Mouse (Mus musculus) adrenal gland, postnatal 4 days (tissue): ENCODE results near the gene Fastkd3. TPM values are rescaled to one million over a fixed set of nuclear protein-coding genes. Genes with fewer than 3 reads are reported as not detected.
A peak's percentile ranks its signal among the peaks of the same experiment; 100 is the strongest.
"Not testable (repeated sequence)": the region's sequence is repeated elsewhere in the genome, so short reads cannot be mapped to it uniquely, and the experiment has no call there.

Experiments used
- DNase-seq, 2 experiments: peaks; one replicate each; pipeline ENCODE4 v3.0.0; 2021 to 2022; ENCODE audit warnings: low spot score in 2 of 2, mixed read lengths in 2 of 2
- long read RNA-seq, 2 experiments: library from polyadenylated mRNA; stranded (forward); transcript quantifications; one replicate each; pipeline ENCODE4 v2.0.0; 2021
- total RNA-seq, 2 experiments: library from RNA; stranded (reverse); gene quantifications; 2 replicates each; pipeline ENCODE4 v1.2.3; 2021

Fastkd3 gene
- 10 to 100 TPM; 21.5 to 23.8 TPM for total RNA-seq
- long read RNA-seq, experiment 1, transcript Fastkd3-201 (7 exons, 2,421 nt), result major isoform, 14 of 28 reads
- long read RNA-seq, experiment 1, partial matches to known transcripts, result 0 of 28 reads
- long read RNA-seq, experiment 1, other reads (novel, unspliced or antisense), result 10 of 28 reads
- long read RNA-seq, experiment 2, transcript Fastkd3-201 (7 exons, 2,421 nt), result major isoform, 24 of 47 reads
- long read RNA-seq, experiment 2, partial matches to known transcripts, result 1 of 47 reads
- long read RNA-seq, experiment 2, other reads (novel, unspliced or antisense), result 20 of 47 reads

DNA sequence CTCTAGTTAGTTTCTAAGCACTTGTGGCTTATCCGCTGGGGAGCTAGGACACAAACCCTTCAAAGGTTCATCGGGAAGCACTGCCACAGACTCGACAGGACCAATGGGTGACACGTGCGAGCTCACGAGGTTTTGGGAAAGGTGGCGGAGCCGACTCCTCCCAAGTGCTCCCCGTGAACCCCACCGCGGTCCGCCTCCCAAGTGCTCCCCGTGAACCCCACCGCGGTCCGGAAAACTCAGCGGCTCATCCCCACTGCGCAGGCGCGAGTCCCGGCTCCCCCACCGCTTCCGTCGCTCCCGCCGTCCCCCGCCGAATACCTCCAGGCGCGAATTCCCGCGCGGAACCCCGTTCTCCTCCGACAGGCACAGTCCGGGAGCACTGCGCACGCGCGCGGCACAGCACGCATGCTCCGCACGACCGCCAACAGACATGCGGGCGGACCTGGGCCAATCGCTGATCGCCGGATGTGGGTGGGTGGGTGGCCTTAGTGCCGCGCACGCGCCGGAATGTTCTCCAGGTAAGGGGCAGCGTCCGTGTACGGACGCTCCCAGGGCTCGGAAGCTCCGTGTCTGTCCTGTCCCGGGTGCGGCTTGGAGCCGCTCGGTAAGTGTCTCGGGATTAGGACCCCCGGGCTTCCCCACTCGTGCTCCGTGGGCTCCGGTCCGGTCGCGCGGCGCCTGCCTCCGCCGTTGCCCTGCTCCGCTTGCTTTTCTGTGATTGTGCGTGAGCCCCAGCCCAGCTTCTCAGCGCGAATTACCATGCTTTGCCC lies at the start of gene Fastkd3, which contains the start of gene Mtrr:
Gene Fastkd3 (plus strand): TSS at position 488 of the 770 bp plus-strand sequence.
Gene Mtrr (minus strand): TSS at position 403 of the 770 bp plus-strand sequence.
- DNase-seq, result peak; percentile 98

- DNase-seq, result not testable (repeated sequence)
Measured at GRCm38 (mm10) chr13:68553391-68553790, 28.6 kb upstream of the Fastkd3 start.

DNA sequence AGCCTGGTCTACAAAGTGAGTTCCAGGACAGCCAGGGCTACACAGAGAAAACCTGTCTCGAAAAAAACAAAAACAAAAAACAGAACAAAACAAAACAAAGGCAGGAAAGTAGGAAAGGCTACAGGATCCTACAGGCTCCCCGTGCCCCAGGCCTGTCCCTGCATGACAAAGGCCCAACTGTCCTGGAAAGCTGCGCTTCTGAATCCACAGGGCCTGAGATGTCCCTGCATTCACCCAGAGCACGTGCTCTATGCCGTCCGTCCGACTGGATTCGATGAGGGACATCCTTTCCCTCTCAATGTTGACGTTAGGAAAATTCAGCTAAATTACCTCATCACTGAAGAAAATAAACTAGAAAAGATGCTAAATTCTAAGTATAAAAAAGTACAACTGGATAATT lies 13.9 kb upstream of the Fastkd3 start:
- no peak for DNase-seq

GRCm38 (mm10) chr13:68568548-68568947 lies 13.5 kb upstream of the Fastkd3 start:
- no peak for DNase-seq

GRCm38 (mm10) chr13:68569589-68570336 lies 12.3 kb upstream of the Fastkd3 start:
- DNase-seq, result no peak

DNA sequence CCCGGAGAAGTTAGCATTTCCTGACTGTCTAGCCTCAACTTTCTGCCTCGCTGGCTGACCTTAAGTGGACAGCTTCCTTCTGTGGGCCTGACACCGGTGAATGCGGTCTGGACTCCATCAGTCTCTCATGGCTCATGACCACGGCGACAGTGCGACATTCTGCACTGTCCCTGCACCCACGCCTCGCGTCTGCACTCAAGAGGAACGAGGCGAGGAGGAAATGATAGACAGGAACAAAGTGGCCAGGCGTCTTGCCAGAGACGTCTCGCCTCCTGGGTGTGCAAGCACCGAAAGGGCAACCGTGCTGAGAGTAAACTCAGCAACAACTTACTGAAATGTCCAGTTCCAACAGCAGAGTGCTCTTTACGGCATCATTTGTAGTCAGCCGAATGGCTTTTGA lies 9.8 kb upstream of the Fastkd3 start:
- no peak for DNase-seq

GRCm38 (mm10) chr13:68572966-68573913 lies 8.8 kb upstream of the Fastkd3 start:
- peak in 1 of 2 experiments; percentile 19 for DNase-seq

DNA sequence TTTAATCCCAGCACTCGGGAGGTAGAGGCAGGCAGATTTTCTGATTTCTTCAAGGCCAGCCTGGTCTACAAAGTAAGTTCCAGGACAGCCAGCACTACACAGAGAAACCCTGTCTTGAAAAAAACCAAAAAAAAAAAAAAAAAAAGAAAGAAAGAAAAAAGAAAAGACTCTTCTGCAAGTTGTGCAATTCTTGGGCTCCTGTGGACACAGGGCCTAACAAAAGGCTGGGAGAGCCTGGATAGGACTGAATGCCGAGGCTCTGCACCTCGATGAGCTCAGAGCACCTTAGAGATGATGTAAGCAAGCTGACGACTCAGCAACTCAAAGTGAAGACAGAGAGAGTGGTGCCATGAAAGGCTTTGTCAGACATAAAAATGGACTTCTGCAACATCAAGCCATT lies 7.6 kb upstream of the Fastkd3 start:
- no peak for DNase-seq

DNA sequence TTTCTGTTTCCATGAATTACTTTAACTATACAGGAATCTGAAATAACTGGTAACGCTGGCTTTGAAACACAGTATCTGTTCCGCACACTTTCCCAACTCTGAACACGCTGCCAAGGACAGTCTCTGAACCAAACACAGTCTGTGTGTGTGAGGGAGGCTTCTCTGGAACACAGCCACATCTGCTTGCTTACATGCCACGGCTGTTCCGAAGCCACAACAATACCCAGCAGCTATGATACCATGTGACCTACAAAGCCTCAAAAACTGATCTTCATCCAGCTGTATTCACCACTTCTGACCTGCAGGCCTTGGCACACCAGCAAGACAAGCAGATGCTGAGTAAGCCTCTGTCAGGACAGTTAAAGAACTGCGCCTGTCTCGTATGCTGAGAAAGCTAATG lies 4.1 kb upstream of the Fastkd3 start:
- DNase-seq, result no peak

- DNase-seq, result no peak
Measured at GRCm38 (mm10) chr13:68581086-68581740, 821 bp upstream of the Fastkd3 start.

DNA sequence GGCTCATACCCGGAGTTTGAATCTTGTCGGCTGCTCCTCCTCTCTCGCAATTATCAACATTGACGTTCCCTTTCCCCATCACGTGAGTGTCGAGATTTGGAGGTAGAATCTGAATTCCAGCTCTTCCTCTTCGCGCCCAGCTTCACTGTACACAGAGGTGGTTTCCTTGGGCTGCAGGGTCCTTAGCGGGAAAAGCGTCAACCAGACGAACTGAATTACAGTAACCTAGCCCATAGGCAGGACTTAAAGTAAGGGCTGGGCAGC lies 415 bp downstream of the Fastkd3 start:
- no peak for DNase-seq

DNA sequence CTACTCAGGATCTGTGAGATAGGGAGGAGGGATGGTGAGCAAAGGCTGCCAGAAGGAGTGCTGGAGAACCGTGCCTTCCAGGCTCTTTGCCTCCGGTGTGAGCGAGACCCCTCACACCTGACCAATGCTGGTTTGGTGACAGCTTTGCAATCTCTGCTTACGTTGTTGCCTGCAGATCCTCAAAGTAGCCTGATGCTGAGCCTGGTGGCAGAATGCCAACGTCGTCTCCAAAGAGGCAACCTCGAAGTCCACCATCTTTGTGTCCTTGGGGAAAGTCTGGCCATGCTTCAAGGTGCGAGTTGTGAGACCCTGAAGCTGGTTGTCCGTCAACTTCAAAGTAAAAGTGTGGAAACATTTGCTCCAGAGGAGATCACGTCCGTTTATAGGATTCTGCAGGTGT lies 1.9 kb downstream of the Fastkd3 start:
- no peak for DNase-seq

- DNase-seq, result no peak
Measured at GRCm38 (mm10) chr13:68585441-68585840, 3.4 kb downstream of the Fastkd3 start.

DNA sequence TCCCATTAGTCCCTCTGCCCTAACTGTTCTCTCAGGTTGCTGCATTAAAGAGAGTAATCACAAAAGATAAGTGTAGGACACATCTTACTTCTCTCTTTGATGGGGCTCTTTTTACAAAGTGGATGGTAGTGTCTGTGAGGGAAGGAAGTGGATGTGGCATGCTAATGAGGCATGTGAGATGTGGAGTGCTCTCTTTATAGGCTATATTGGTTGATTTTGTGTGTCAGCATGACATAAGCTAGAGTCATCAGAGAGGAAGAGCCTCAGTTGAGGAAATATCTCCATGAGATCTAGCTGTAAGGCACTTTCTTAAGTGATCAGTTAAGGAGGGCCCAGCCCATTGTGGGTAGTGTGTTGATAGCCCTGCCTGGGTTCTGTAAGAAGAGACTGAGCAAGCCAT lies 6.3 kb downstream of the Fastkd3 start:
- no peak for DNase-seq

- DNase-seq, result no peak
Measured at GRCm38 (mm10) chr13:68593797-68594196, 11.8 kb downstream of the Fastkd3 start.

GRCm38 (mm10) chr13:68597199-68597598 lies 15.2 kb downstream of the Fastkd3 start, which contains the start of gene 1700001L19Rik:
1700001L19Rik (plus strand) TSS chr13:68597421.
- no peak for DNase-seq

DNA sequence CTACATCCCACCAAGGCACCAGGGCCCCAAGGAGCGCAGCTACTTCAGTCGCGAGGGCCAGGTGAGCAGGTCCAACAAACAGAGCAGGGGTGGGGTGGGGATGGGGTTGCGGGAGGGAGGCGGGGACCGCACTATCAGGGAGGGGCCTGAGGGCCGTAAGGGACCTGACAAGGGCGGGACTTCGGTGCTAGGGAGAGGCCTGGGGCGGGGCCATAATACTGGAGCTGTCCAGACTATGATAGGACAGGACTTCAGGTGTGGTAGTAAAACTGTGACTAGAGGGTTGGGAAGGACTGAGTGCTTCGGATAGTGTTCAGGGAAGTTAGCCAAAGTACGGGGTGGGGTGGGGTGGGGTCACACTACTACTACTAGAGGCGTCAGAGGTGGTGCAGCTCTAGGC lies 15.6 kb downstream of the Fastkd3 start:
- no peak for DNase-seq

DNA sequence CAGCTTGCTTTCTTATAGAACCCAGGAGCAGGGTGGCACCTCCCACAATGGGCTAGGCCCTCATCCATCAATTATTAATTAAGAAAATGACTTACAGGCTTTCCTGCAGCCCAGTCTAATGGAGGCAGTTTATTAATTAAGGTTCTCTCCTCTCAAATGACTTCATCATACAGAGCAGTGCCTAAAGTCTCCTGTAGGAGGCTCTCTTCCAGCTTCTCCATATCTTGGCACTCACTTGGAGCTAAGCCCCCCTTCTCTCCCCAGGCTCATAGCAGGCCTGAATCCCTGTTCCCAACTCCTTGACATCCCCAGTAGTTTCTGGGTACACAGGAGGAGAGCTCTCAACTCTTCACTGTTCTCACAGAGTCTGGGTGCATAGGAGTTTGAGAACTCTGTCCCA lies 16.9 kb downstream of the Fastkd3 start:
- DNase-seq, result no peak

- DNase-seq, result no peak
Measured at GRCm38 (mm10) chr13:68601184-68601583, 19.1 kb downstream of the Fastkd3 start.

DNA sequence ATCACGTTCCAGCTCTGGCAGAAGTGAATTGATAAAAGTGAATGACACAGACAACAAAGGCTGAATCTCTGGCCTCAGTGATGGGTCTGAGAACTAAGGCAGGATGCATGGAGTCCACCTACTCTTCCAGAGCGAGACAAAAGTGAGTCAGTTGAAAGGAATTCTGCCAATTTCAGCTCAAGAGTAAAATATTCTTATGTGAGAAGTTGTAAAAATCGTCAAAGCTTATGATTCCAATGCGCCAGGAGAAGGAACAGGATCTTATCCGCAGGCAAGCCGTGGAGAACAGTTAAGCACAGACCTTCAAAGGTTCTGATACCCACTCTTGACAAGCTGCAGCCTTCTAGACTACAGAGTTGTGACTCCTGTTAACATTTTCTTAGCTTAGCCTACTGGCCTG lies 21.1 kb downstream of the Fastkd3 start:
- no peak for DNase-seq
